9 mouse cellular contexts compared by ENCODE assay signal in the genomic region with DNA sequence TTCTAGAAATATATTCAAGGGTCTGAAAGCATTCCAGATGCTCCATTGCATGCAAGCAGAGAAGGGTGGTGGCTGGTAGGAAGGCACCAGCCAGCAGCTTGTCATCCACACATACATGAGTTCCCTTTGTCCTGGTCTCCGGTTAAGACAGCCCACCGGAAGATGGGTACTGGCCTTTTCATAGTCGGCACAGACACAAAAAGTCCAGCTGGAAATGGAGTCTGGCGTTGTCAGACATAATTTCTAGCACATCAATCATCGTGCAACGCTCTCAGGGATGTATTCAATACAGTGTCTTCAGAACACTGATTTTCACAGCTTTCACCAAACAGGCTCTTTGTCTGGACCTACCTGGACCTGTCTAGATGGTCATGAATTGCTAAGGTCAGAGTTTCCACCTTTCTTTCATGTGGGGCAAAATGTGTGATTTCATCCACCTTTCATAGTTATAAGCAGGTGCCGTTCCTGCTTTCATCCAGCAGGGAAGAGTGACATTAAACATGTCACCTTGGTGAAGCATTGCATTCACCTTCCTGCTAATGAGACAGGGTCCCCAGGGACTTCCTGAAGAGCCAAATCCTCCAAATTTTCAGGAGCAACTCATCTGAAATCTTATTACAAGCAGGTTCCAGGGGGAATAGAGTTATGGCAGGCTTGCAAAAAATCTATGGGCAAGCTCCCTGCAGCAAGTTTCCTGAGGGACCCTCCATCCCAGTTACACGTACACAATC. TPM values are rescaled to one million over a fixed set of nuclear protein-coding genes. Genes with fewer than 3 reads are reported as not detected.
A peak's percentile ranks its signal among the peaks of the same experiment; 100 is the strongest.
DNase-seq lines count a peak whose midpoint lies in the region; ATAC-seq lines count a peak whose summit lies in the region.
"Had no signal": no experiment of that assay in that cellular context is flagged by ENCODE, and none has a peak within 500 bp of the region (broad histone marks: within the 10 kb centered on the region; RNA-seq: fewer than 3 reads in every experiment).

No protein-coding gene starts in this region.

- peaks cover 18% of the 10 kb centered on the region for H3K4me1 ChIP-seq in kidney, embryonic 16.5 days (ENCODE audit: insufficient read depth, low read length)

- 50% methylated on average over 8 of the region's 8 CpGs for WGBS in kidney, embryonic 16.5 days

- peak overlapping the region; percentile 93; the same call in 1 of the 2 replicates for H3K27ac ChIP-seq in kidney, embryonic 16.5 days (ENCODE audit: low read length)

- peak overlapping the region; percentile 92 for H3K4me3 ChIP-seq in kidney, embryonic 16.5 days (ENCODE audit: low read length)

- peak overlapping the region; percentile 93 for H3K4me2 ChIP-seq in kidney, embryonic 16.5 days (replicated peaks; ENCODE audit: low read depth, low read length)

- H3K27me3 ChIP-seq in kidney, embryonic 16.5 days (ENCODE audit: insufficient read depth, low read length): no peaks in the 10 kb centered on the region
- H3K27me3 ChIP-seq: Patski had no signal

- 0 out of 2 replicates have a peak, but pooled peaks cover 3% of the 10 kb centered on the region for H3K36me3 ChIP-seq in kidney, embryonic 16.5 days (ENCODE audit: insufficient read depth, low read length)

- H3K9ac ChIP-seq in kidney, embryonic 16.5 days (replicated peaks; ENCODE audit: low read length): no peak overlapping the region; the same call in 1 of the 2 replicates

- no peaks in the 10 kb centered on the region for H3K9me3 ChIP-seq in kidney, embryonic 16.5 days (ENCODE audit: low read length)

- no peak for ATAC-seq in kidney, embryonic 16.5 days (ENCODE audit: low FRiP score, low TSS enrichment)
- ATAC-seq: Patski had no signal

- no peak for DNase-seq in kidney, postnatal 10 days
- peak; percentile 50 for DNase-seq in embryo, embryonic 11 days
- peak; percentile 22 for DNase-seq in induced T-regulatory cell, adult 2 months (ENCODE audit: low read depth)
- DNase-seq in naive thymus-derived CD4-positive, alpha-beta T cell, adult 2 months (ENCODE audit: low read depth): peak; percentile 23
- no peak for DNase-seq in ovary, postnatal 36 days (ENCODE audit: low spot score)
- DNase-seq in urinary bladder, postnatal 14 days (ENCODE audit: low spot score): no peak
- no peak for DNase-seq in right cerebral cortex, postnatal 10 days (ENCODE audit: low spot score in 2 of 2)

RNA-seq across cellular contexts. Expression of gene Mex3b, which starts 2.7 kb away (rescaled TPM):
- polyA plus RNA-seq in kidney, embryonic 16.5 days (2015; fragmentation: Nextera tagmentation; extraction: Ambion mirVana): 9.9 and 10.5 TPM in 2 replicates

Comparison
In these comparisons a context has a peak if more than half of its experiments do, and no peak if none do; other contexts are left out.
1. DNase-seq: peak in embryo, embryonic 11 days (single experiment), induced T-regulatory cell, adult 2 months (single experiment) and naive thymus-derived CD4-positive, alpha-beta T cell, adult 2 months (single experiment); none in kidney, postnatal 10 days (single experiment), ovary, postnatal 36 days (single experiment), urinary bladder, postnatal 14 days (single experiment) and right cerebral cortex, postnatal 10 days (0 of 2).